Mouse (Mus musculus) G1E (cell line): ENCODE results near the gene Cd180.

Experiments used
- CTCF ChIP-seq: IDR thresholded peaks from 2 replicates; pipeline ENCODE4 v1.5.1; 2012; ENCODE audit warnings: low read depth, low read length, inconsistent platforms, mixed read lengths
- POLR2AphosphoS5 ChIP-seq: IDR thresholded peaks from 2 replicates; pipeline ENCODE4 v1.6.1; 2012; ENCODE audit warnings: low read depth, low read length, inconsistent platforms; ENCODE audit not compliant: insufficient replicate concordance
- TAL1 ChIP-seq: conservative IDR thresholded peaks from 2 replicates; pipeline ENCODE4 v1.6.1; 2012; ENCODE audit warnings: low read depth, low read length, inconsistent platforms, mixed read lengths

GRCm38 (mm10) chr13:102749891-102750290 lies 56.5 kb downstream of the Cd180 start:
- TF ChIP-seq CTCF (no peak), TAL1 (no peak), POLR2AphosphoS5 (no peak)
